Mouse (Mus musculus): ENCODE measurements around the gene Parp8. TPM values are rescaled to one million over a fixed set of nuclear protein-coding genes. Genes with fewer than 3 reads are reported as not detected.

The Parp8 gene
- polyA plus RNA-seq, 2 experiments, result 2.0 to 3.2 TPM

DNA sequence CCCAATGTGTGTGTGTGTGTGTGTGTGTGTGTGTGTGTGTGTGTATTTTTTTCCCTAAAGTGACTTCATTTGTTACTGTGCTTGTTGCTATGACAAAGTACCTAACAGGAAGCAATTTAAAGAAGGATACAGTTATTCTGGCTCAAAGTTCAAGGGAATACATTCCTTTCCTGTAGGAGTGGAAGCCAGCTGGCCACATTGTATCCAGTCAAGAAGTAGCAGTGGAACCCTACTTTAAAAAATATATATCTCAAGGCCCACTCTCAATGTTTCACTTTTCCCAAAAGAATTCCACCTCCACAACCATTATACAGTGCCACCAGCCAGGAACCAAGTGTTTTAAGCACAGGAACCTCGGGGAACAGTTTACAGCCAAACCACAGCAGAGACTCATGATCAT, 55.7 kb downstream of the Parp8 start:
- TF ChIP-seq CTCF (IDR thresholded peaks at IDR 0.05; ENCODE audit: low read depth) (no peak), EP300 (IDR thresholded peaks at IDR 0.05; ENCODE audit: low read depth) (no peak)
- no peak overlapping the region for H3K4me2 ChIP-seq (ENCODE audit: low read depth)
- no peak for ATAC-seq (ENCODE audit: insufficient read depth)
- no peak overlapping the region for H3K27ac ChIP-seq
- H3K4me1 ChIP-seq (replicated peaks; ENCODE audit: control insufficient read depth in 2 of 2, insufficient read depth in 2 of 2, low read length in 1 of 2), result no peaks in the 10 kb centered on the region
- no peaks in the 10 kb centered on the region for H3K27me3 ChIP-seq (ENCODE audit: control insufficient read depth, insufficient read depth, low read length)
- DNase-seq (ENCODE audit: low read depth in 3 of 3, low spot score in 3 of 3), result no peak
- no peak overlapping the region for H3K9ac ChIP-seq (replicated peaks)
- no peaks in the 10 kb centered on the region for H3K9me3 ChIP-seq (ENCODE audit: control insufficient read depth, low read length)
- WGBS (ENCODE audit: insufficient replicate concordance), result 50% methylated on average over 1 of the region's 1 CpGs
- H3K4me3 ChIP-seq (ENCODE audit: insufficient read depth in 1 of 2, low read depth in 2 of 2, low read length in 2 of 2), result no peak overlapping the region
- H3K36me3 ChIP-seq (replicated peaks; ENCODE audit: control insufficient read depth, insufficient read depth, low read depth), result no peaks in the 10 kb centered on the region

DNA sequence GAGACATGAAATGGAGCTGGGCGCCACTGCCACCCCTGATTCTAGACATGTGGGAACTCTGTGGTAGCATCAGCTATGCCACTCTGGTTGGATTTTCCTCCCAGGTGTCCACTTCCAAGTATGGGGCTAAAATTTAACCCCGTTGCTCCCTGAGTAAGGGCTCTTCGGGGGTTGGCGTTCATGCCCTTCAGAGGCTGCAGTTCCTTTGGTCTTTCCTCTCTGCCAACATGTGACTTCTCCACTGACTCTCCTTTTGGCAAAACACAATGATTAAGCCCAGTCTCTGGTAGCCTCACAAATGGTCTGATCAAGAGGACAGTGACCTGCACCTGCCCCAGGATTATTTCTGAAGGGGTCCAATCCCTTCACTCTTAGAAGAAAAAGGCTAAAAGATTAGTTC, 56.4 kb downstream of the Parp8 start:
- WGBS (ENCODE audit: insufficient replicate concordance), result 65% methylated on average over 4 of the region's 4 CpGs
- TF ChIP-seq EP300 (IDR thresholded peaks at IDR 0.05; ENCODE audit: low read depth), result no peak
- TF ChIP-seq CTCF (IDR thresholded peaks at IDR 0.05; ENCODE audit: low read depth), result no peak
- Histone ChIP-seq H3K27me3 (ENCODE audit: control insufficient read depth, insufficient read depth, low read length) (no peaks in the 10 kb centered on the region), H3K27ac (no peak overlapping the region), H3K4me2 (ENCODE audit: low read depth) (no peak overlapping the region), H3K9me3 (ENCODE audit: control insufficient read depth, low read length) (no peaks in the 10 kb centered on the region), H3K36me3 (replicated peaks; ENCODE audit: control insufficient read depth, insufficient read depth, low read depth) (no peaks in the 10 kb centered on the region), H3K4me3 (ENCODE audit: insufficient read depth in 1 of 2, low read depth in 2 of 2, low read length in 2 of 2) (no peak overlapping the region), H3K4me1 (replicated peaks; ENCODE audit: control insufficient read depth in 2 of 2, insufficient read depth in 2 of 2, low read length in 1 of 2) (no peaks in the 10 kb centered on the region), H3K9ac (replicated peaks) (no peak overlapping the region)
- no peak for DNase-seq (ENCODE audit: low read depth in 3 of 3, low spot score in 3 of 3)
- no peak for ATAC-seq (ENCODE audit: insufficient read depth)

DNA sequence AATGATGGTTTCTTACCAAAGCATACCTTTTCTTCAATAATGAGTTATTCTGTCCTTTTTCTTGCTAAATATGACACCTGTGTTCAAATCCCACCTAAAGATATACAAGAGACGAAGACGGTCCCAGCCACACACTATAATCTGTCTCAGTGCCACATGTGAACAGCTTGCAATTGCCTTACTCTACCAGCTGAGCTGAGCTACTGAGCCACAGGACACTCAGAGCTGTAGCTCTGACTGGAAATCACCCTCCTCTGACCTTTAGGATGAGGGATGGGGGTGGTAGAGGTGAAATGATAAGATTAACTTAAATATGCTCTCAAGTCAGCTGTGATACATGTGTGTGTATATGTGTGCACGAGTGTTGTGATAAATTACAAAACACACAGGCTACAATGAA, 57.9 kb downstream of the Parp8 start:
- no peaks in the 10 kb centered on the region for H3K4me1 ChIP-seq (replicated peaks; ENCODE audit: control insufficient read depth in 2 of 2, insufficient read depth in 2 of 2, low read length in 1 of 2)
- no peak overlapping the region for H3K27ac ChIP-seq
- no peak for ATAC-seq (ENCODE audit: insufficient read depth)
- H3K4me2 ChIP-seq (ENCODE audit: low read depth), result no peak overlapping the region
- no peaks in the 10 kb centered on the region for H3K27me3 ChIP-seq (ENCODE audit: control insufficient read depth, insufficient read depth, low read length)
- 77% methylated on average over 3 of the region's 3 CpGs for WGBS (ENCODE audit: insufficient replicate concordance)
- H3K9me3 ChIP-seq (ENCODE audit: control insufficient read depth, low read length), result no peaks in the 10 kb centered on the region
- TF ChIP-seq CTCF (IDR thresholded peaks at IDR 0.05; ENCODE audit: low read depth) (no peak), EP300 (IDR thresholded peaks at IDR 0.05; ENCODE audit: low read depth) (no peak)
- no peak overlapping the region for H3K4me3 ChIP-seq (ENCODE audit: insufficient read depth in 1 of 2, low read depth in 2 of 2, low read length in 2 of 2)
- H3K9ac ChIP-seq (replicated peaks), result no peak overlapping the region
- no peaks in the 10 kb centered on the region for H3K36me3 ChIP-seq (replicated peaks; ENCODE audit: control insufficient read depth, insufficient read depth, low read depth)
- DNase-seq (ENCODE audit: low read depth in 3 of 3, low spot score in 3 of 3), result no peak

GRCm38 (mm10) chr13:116962480-116963462, 62.6 kb downstream of the Parp8 start:
- TF ChIP-seq EP300 (IDR thresholded peaks at IDR 0.05; ENCODE audit: low read depth), result no peak
- TF ChIP-seq CTCF (IDR thresholded peaks at IDR 0.05; ENCODE audit: low read depth), result no peak
- ATAC-seq (ENCODE audit: insufficient read depth) (no peak), DNase-seq (ENCODE audit: low read depth in 3 of 3, low spot score in 3 of 3) (no peak)
- no peak overlapping the region for H3K4me3 ChIP-seq (ENCODE audit: insufficient read depth in 1 of 2, low read depth in 2 of 2, low read length in 2 of 2)
- no peaks in the 10 kb centered on the region for H3K27me3 ChIP-seq (ENCODE audit: control insufficient read depth, insufficient read depth, low read length)
- no peak overlapping the region for H3K9ac ChIP-seq (replicated peaks)
- no peak overlapping the region for H3K4me2 ChIP-seq (ENCODE audit: low read depth)
- H3K36me3 ChIP-seq (replicated peaks; ENCODE audit: control insufficient read depth, insufficient read depth, low read depth), result no peaks in the 10 kb centered on the region
- no peaks in the 10 kb centered on the region for H3K9me3 ChIP-seq (ENCODE audit: control insufficient read depth, low read length)
- 64% methylated on average over 15 of the region's 15 CpGs for WGBS (ENCODE audit: insufficient replicate concordance)
- H3K4me1 ChIP-seq (replicated peaks; ENCODE audit: control insufficient read depth in 2 of 2, insufficient read depth in 2 of 2, low read length in 1 of 2), result no peaks in the 10 kb centered on the region
- no peak overlapping the region for H3K27ac ChIP-seq

GRCm38 (mm10) chr13:116958776-116959589, 66.4 kb downstream of the Parp8 start:
- ATAC-seq (ENCODE audit: insufficient read depth), result no peak
- no peak for DNase-seq (ENCODE audit: low read depth in 3 of 3, low spot score in 3 of 3)
- Histone ChIP-seq H3K36me3 (replicated peaks; ENCODE audit: control insufficient read depth, insufficient read depth, low read depth) (no peaks in the 10 kb centered on the region), H3K4me2 (ENCODE audit: low read depth) (no peak overlapping the region), H3K9ac (replicated peaks) (no peak overlapping the region), H3K27ac (no peak overlapping the region), H3K4me1 (replicated peaks; ENCODE audit: control insufficient read depth in 2 of 2, insufficient read depth in 2 of 2, low read length in 1 of 2) (no peaks in the 10 kb centered on the region), H3K4me3 (ENCODE audit: insufficient read depth in 1 of 2, low read depth in 2 of 2, low read length in 2 of 2) (no peak overlapping the region), H3K27me3 (ENCODE audit: control insufficient read depth, insufficient read depth, low read length) (no peaks in the 10 kb centered on the region), H3K9me3 (ENCODE audit: control insufficient read depth, low read length) (no peaks in the 10 kb centered on the region)
- TF ChIP-seq CTCF (IDR thresholded peaks at IDR 0.05; ENCODE audit: low read depth) (no peak), EP300 (IDR thresholded peaks at IDR 0.05; ENCODE audit: low read depth) (no peak)
- 66% methylated on average over 7 of the region's 7 CpGs for WGBS (ENCODE audit: insufficient replicate concordance)
